Mouse (Mus musculus) neutrophil, adult 59 days (primary cell): ENCODE results near the gene Rabl3. TPM values are rescaled to one million over a fixed set of nuclear protein-coding genes. Genes with fewer than 3 reads are reported as not detected.

Experiments used
- total RNA-seq, 2 experiments: library from RNA; stranded (reverse); gene quantifications; 1 replicate in 1 of 2; 2 replicates in 1 of 2; pipeline ENCODE4 v1.2.4; 2023

Gene Rabl3
- 1 to 10 TPM; 5.7 TPM for total RNA-seq

GRCm38 (mm10) chr16:37539611-37540580, at the start of gene Rabl3, which contains the start of gene Gtf2e1:
TSS of gene Rabl3 (plus strand) at chr16:37539885.
TSS of gene Gtf2e1 (minus strand) at chr16:37539789.

DNA sequence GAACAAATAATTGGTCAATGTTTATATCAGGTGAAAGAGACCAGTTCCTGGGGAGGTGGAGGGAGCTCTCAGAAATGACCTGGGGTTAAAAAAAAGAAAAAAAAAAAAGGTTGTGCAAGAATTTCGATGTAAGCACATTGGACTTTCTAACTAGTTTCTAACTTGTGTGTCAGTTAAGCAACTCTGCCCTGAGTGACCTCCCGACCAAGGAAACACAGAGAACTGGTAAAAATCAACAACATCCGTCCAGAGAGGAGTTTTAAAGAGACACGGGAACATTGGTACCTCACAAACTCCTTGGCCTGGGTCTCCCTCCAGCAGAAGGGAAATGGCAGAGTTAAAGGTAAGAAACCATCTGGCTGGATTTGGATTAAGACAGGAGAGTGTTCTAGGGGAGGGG, 40.3 kb downstream of the Rabl3 start, which contains the start of gene Hgd:
TSS of gene Hgd (plus strand) at position 160 of the 400 bp plus-strand sequence.

Other genes with a start within 250 kb of the Rabl3 start
- gene Stxbp5l, start 154.9 kb upstream of the Rabl3 start, total RNA-seq: not detected
- gene Gtf2e1, start 96 bp upstream of the Rabl3 start, total RNA-seq: 1 to 10 TPM; 5.5 to 6.6 TPM
- not detected for gene Hgd, start 40.3 kb downstream of the Rabl3 start, total RNA-seq
- gene Ndufb4, start 114.6 kb downstream of the Rabl3 start, total RNA-seq: 10 to 100 TPM; 25.4 to 31.6 TPM
- under 1 TPM; 0.53 to 0.62 TPM for gene Fstl1, start 237.0 kb downstream of the Rabl3 start, total RNA-seq